Mouse (Mus musculus) fibroblast of lung, adult 2 months (primary cell): Measurements from ENCODE around the gene Tgds.
"Not testable (repeated sequence)": the region's sequence is repeated elsewhere in the genome, so short reads cannot be mapped to it uniquely, and the experiment has no call there.

ENCODE experiments used
- DNase-seq: peaks from one replicate; pipeline ENCODE4 v3.0.0-alpha.2; 2011; ENCODE audit warnings: low read depth

Gene Tgds

GRCm38 (mm10) chr14:118131931-118132641, 469 bp downstream of the Tgds start:
- DNase-seq: no peak

- DNase-seq: no peak
These were observed 1.1 kb downstream of the Tgds start for GRCm38 (mm10) chr14:118131472-118131871.

- DNase-seq: no peak
These were observed 6.3 kb downstream of the Tgds start for GRCm38 (mm10) chr14:118126301-118126700.

- no peak for DNase-seq
These were observed 7.8 kb downstream of the Tgds start for GRCm38 (mm10) chr14:118124771-118125170.

- DNase-seq: no peak
These were observed 8.4 kb downstream of the Tgds start for GRCm38 (mm10) chr14:118124129-118124528.

- no peak for DNase-seq
These were observed 19.4 kb downstream of the Tgds start for GRCm38 (mm10) chr14:118113116-118113515.

GRCm38 (mm10) chr14:118107479-118107878, 25.1 kb downstream of the Tgds start:
- DNase-seq: not testable (repeated sequence)

GRCm38 (mm10) chr14:118101227-118101990, 31.1 kb downstream of the Tgds start:
- no peak for DNase-seq

- no peak for DNase-seq
These were observed 34.3 kb downstream of the Tgds start for GRCm38 (mm10) chr14:118098265-118098664.

GRCm38 (mm10) chr14:118089806-118090392, 42.7 kb downstream of the Tgds start:
- DNase-seq: no peak

- DNase-seq: peak; percentile 66
These were observed 43.2 kb downstream of the Tgds start for GRCm38 (mm10) chr14:118089215-118089805.

- no peak for DNase-seq
These were observed 43.9 kb downstream of the Tgds start for GRCm38 (mm10) chr14:118088437-118089207.

GRCm38 (mm10) chr14:118086271-118087035, 46.1 kb downstream of the Tgds start:
- DNase-seq: no peak

GRCm38 (mm10) chr14:118083851-118084250, 48.7 kb downstream of the Tgds start:
- no peak for DNase-seq

- DNase-seq: no peak
These were observed 51.9 kb downstream of the Tgds start for GRCm38 (mm10) chr14:118080606-118081005.

GRCm38 (mm10) chr14:118070100-118070499, 62.5 kb downstream of the Tgds start:
- DNase-seq: no peak

- no peak for DNase-seq
These were observed 63.0 kb downstream of the Tgds start for GRCm38 (mm10) chr14:118069439-118070079.
